Mouse (Mus musculus) spleen, postnatal 4 days (tissue): Measurements from ENCODE around the gene Lrp2bp.

Experiments used
- DNase-seq, 2 experiments: peaks; one replicate each; pipeline ENCODE4 v3.0.0; 2022; ENCODE audit warnings: low spot score in 2 of 2

Lrp2bp gene

GRCm38 (mm10) chr8:45999138-45999783 lies at the start of gene Lrp2bp:
Lrp2bp (plus strand) TSS chr8:45999303.
- DNase-seq: no peak

GRCm38 (mm10) chr8:45950622-45951021 lies 48.5 kb upstream of the Lrp2bp start:
- DNase-seq: no peak

DNA sequence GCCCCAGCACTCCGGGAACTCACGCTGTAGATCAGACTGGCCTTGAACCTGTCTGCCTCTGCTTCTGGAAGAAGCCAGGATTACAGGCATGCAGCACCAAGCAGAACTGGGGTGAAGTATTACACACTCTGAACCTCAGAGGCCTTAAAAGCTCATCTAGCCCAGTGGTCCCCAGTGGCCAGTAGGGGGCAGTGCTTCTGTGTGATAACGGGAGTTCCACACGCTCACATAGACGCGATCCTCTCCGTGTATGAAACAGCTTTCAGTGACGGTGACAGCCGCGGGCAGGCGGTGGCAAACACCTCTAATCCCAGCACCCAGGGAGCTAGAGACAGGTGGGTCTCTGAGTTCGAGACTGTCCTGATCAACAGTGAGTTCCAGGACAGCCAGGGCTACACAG lies 28.2 kb upstream of the Lrp2bp start:
- DNase-seq: no peak

DNA sequence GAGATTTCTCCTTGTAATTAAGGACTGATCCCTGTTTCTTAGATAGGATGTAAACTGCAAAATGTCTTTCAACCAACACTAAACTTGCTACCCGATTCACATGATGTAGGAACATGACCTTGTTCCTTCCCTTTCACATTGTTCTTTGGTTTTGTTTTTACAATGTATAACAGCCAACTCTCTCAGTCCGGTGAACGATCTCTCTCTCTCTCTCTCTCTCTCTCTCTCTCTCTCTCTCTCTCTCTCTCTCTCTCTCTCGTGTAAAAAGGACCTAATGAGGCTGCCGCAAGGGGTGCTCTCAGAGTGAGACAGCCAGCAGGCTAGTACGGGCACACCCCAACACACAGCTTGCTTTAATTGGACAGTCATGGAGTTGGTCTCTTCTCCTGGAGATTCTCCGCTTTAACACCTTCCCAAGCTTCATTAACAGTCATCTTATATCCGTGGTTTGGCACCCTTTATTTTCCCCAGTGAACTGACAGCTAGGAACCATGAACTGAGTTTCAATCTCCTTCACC lies 25.1 kb upstream of the Lrp2bp start:
- no peak for DNase-seq

GRCm38 (mm10) chr8:45975126-45975836 lies 23.8 kb upstream of the Lrp2bp start, which contains the start of the genes 1700029J07Rik and Ufsp2:
1700029J07Rik (minus strand) TSS chr8:45975252.
Ufsp2 (plus strand) TSS chr8:45975528.
- DNase-seq: peak; percentile 93 to 98

DNA sequence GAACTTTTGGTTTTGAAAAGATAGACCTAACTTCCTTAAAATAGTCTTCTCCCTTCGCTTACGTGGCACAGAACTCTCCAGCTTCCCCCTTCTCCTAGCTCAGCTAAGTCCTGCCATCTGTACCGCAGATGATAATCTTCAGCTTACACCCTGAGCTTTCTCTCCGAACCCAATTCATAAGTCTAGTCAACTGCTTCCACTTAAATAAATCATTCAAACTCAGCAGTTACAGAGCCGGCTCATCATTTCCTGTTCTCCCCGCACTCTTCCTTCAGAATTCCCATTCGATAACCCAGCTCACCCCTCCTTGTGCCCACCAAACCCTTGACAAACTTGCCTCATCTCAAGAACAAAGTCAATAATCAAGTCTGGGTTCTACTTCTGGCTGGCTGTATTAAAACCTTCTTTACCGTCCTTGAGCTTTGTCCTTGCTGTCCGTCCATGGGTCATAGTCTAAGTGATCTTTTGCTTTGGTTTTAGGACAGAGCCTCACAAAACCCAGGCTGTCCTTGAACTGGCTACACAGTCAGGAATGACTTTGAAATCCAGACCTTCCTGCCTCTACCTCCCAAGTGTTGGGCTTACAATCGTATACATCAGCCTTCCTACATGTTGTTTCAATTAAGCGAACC lies 23.1 kb upstream of the Lrp2bp start:
- no peak for DNase-seq

DNA sequence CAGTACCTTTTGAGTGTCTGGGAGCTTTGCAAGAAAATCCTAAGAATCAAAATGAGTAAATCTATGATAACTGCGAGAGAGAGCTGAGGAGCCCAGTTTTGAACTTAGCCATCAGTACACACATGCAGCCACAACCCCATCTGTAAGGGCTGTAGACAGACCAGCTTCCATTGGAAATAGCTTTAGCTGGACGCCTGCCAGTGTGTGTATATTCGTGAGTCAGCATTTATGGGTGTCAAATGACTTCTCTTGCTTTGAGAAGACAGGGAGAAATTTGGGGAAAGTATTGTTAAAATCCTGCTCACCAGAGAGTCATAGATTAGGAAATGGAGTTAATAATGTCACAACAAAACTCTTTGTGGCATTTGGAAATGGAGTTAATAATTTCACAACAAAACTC lies 12.4 kb upstream of the Lrp2bp start:
- no peak for DNase-seq

DNA sequence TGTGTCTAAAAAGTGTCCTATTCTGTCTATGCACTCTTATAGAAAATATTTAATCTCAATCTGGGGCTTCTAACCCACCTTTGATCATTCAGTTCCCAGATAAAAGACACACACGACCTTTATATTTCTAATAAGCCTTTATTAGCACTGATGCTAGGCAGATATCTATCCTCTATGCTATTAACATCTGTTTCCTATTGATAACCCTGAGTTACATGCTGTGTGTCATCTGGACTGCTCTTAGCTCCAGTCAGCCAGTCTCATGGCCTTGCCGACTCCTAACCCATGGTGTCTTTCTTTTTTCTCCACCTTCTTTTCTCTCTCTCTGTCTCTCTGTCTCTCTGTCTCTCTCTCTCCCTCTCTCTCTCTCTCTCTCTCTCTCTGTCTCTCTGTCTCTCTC lies 10.9 kb upstream of the Lrp2bp start:
- DNase-seq: no peak

DNA sequence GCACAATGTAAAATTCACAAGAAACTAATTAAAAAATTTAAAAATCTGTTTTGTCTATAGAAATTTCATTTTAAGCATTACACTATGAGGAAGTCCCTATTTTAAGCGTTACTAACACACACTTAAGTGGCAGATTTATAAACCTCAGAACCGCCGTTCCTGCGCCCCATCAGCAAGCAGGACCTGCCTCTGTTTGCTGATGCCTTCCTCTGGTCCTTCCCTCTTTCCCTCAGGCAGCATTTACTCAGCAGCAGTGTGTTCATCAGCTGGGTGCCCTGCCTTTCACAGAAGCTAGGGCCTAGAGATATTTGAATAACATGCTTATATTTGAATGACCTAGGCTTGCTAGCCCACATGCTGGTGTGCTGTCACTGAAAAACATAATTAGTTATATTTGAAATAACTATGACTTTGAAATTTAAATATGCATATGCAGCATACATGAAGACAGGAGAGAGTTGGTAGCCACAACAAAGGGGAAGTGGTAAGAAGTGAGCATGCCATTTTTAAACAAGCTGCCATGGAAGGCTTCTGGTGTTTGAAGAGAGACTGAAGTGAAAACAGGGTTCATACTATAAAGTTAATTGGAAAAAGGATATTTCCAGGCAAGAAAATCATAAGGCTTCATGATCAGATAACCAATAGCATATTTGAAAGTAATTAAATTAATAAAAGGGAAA lies 8.3 kb upstream of the Lrp2bp start:
- no peak for DNase-seq

GRCm38 (mm10) chr8:45994111-45994510 lies 5.0 kb upstream of the Lrp2bp start:
- DNase-seq: no peak

GRCm38 (mm10) chr8:45995576-45995975 lies 3.5 kb upstream of the Lrp2bp start:
- DNase-seq: no peak

GRCm38 (mm10) chr8:45998228-45998627 lies 875 bp upstream of the Lrp2bp start:
- DNase-seq: no peak

DNA sequence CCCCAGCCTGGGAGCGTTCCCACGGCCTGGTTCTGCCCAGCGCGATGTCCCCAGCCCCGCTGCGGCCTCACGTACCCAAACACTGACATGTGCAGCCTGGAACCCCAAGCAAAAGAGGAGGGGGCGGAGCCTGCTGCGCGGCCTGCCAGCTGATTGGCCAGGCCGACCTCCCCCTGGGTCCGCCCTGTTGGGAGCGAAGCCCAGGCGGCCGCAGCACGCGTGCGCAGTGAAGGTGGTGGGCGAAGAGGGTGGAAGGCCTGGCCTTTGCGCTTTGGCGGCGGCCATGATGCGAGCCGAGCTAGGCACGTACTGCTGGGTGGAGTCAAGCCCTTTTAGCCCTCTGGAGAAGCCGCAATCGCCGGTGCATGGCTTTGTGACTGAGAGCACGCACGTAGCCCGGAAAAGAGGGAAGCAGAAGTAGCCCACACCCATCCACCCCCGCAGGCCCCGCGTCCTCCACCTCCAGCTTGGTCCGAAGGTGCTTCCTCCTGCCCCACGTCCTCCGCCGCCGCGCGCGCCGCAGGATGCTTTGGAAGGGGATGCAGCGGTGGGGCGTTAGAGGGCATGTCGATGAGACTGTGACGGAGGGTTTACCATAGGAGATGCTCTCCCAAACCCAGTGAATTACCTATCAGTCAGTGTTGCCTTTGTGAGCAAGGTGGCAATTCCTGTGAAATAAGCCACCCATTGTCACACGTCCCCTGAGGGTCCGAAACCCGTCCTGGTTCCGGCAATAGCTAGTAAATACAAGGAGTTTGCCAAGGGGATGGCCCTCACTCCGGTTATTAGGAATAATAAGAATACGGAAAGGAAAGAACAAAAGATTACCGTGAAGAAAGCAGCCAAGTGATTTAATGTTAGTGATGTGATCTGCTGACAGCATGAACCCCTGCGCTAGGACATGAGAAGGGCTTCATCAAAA lies 942 bp downstream of the Lrp2bp start:
- peak; percentile 98 to 99 for DNase-seq

DNA sequence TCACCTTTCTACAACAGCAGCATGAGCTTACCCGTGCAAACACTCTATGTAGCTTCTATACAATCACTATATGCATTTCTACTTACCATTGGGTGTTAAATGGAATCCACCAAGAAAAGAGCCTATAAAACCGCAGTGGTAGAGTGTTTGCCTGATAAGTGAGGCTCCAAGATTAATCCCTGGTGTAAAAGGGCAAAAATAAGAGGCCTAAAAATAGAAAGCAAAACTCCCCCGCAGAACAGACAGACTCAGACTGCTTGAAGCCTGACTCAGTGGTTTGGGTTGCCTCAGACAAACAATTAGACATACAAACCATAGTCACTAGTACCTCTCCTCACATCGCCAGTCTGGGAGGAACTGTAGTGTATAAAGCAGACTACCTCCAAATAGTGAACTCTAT lies 6.5 kb downstream of the Lrp2bp start, which contains the start of gene Ankrd37:
Gene Ankrd37, minus strand, starts transcription at position 112 of the 400 bp plus-strand sequence.
- no peak for DNase-seq

- DNase-seq: no peak
These were observed 8.1 kb downstream of the Lrp2bp start for GRCm38 (mm10) chr8:46007050-46007672.

- no peak for DNase-seq
These were observed 11.2 kb downstream of the Lrp2bp start for GRCm38 (mm10) chr8:46010306-46010705.

GRCm38 (mm10) chr8:46010746-46011680 lies 11.9 kb downstream of the Lrp2bp start:
- DNase-seq: no peak

DNA sequence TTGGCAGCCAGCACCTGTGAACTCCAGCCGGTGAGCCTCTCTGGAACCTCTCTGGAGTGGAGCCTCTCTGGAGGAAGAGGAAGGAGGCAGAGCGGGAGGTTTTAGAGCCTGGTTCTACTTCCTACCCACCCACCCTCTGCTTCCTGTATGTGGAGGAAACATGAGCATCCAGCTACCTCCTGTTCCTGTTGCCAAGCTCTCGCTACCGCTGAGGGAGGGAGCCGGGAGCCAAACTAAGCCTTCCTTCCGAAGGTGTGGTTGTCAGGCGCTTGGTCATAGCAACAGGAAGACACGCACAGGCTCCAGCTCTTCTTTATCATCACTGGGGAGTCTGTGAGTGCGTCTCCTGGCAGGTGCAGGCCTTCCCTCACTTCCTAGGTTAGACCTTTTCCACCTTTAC lies 23.1 kb downstream of the Lrp2bp start:
- no peak for DNase-seq

- no peak for DNase-seq
These were observed 23.7 kb downstream of the Lrp2bp start for GRCm38 (mm10) chr8:46022758-46023157.
